Mouse (Mus musculus) CH12.LX (cell line): Measurements from ENCODE around the gene Gna14.

Experiments
- CHD1 ChIP-seq: IDR thresholded peaks from 2 replicates; pipeline ENCODE4 v1.6.1; 2012; ENCODE audit warnings: low read depth, low read length, improper control_type of control experiment, inconsistent platforms
- CTCF ChIP-seq, 2 experiments: IDR thresholded peaks in 1 of 2; conservative IDR thresholded peaks in 1 of 2; 2 replicates each; pipeline ENCODE4 v1.5.1; 2011 to 2012; ENCODE audit warnings: low read depth in 2 of 2, low read length in 2 of 2, improper control_type of control experiment in 1 of 2, inconsistent platforms in 1 of 2, mild to moderate bottlenecking in 1 of 2, moderate library complexity in 1 of 2
- MAX ChIP-seq: IDR thresholded peaks from 2 replicates; pipeline ENCODE4 v1.6.1; 2011; ENCODE audit warnings: low read length, improper control_type of control experiment
- NRF1 ChIP-seq: IDR thresholded peaks from 2 replicates; pipeline ENCODE4 v1.6.1; 2014; ENCODE audit warnings: low read depth, mild to moderate bottlenecking, inconsistent platforms, low read length, improper control_type of control experiment, moderate library complexity
- POLR2A ChIP-seq: IDR thresholded peaks from 2 replicates; pipeline ENCODE4 v1.6.1; 2011; ENCODE audit warnings: low read depth, mild to moderate bottlenecking, improper control_type of control experiment, low read length
- TCF12 ChIP-seq: IDR thresholded peaks from 2 replicates; pipeline ENCODE4 v1.6.1; 2014; ENCODE audit warnings: low read depth, mild to moderate bottlenecking, inconsistent platforms, low read length, improper control_type of control experiment

GRCm38 (mm10) chr19:16448796-16449195, 13.2 kb downstream of the Gna14 start:
- TF ChIP-seq CTCF (conservative IDR thresholded peaks at IDR 0.05 in 1 of 2, IDR thresholded peaks at IDR 0.05 in 1 of 2; ENCODE audit: low read depth in 2 of 2, low read length in 2 of 2) (no peak), CHD1 (no peak), NRF1 (no peak), MAX (no peak), TCF12 (no peak), POLR2A (no peak)
